Mouse (Mus musculus): ENCODE results near the gene 1700012B09Rik. TPM values are rescaled to one million over a fixed set of nuclear protein-coding genes. Genes with fewer than 3 reads are reported as not detected.
A peak's percentile ranks its signal among the peaks of the same experiment; 100 is the strongest.

Gene 1700012B09Rik
- polyA plus RNA-seq, 1 experiment from 2014 or later, result 5.9 TPM

DNA sequence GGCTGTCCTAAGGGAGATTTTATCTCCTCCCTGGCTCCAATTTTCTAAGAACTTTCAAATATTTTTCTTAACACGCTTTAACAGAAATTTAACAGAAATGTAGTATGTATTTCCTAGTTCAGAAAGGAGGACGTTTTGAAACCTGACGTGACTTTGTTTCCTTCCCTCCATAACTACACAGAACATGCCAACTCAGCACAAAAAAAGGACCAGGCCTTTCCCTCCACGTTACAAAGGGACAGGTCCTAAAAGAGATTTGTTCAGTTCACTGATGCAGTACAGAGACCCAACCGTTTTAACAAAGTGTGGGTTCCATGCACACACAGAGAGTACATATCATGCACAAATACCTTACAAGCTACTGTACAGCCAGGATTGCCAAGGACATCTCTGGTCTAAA is 49.2 kb downstream of the 1700012B09Rik start:
- Histone ChIP-seq H3K4me3 (ENCODE audit: low read depth, low read length) (no peak overlapping the region), H3K27ac (ENCODE audit: low read depth, low read length) (no peak overlapping the region), H3K4me1 (replicated peaks; ENCODE audit: control insufficient read depth, insufficient read depth, low read length) (no peaks in the 10 kb centered on the region), H3K36me3 (ENCODE audit: control insufficient read depth, insufficient read depth, low read length) (no peaks in the 10 kb centered on the region), H3K9ac (ENCODE audit: low read depth, low read length) (no peak overlapping the region), H3K9me3 (ENCODE audit: control insufficient read depth, low read length) (no peaks in the 10 kb centered on the region), H3K27me3 (ENCODE audit: control insufficient read depth, insufficient read depth, low read length) (peaks cover 15% of the 10 kb centered on the region; the same call in 1 of the 2 replicates), H3K4me2 (replicated peaks; ENCODE audit: low read depth, low read length) (no peak overlapping the region)
- no peak for DNase-seq (ENCODE audit: low spot score)
- WGBS, result 82% methylated on average over 5 of the region's 5 CpGs
- no peak for ATAC-seq (ENCODE audit: low FRiP score)

GRCm38 (mm10) chr9:14720384-14720783 is 50.4 kb downstream of the 1700012B09Rik start:
- ATAC-seq (ENCODE audit: low FRiP score) (no peak), DNase-seq (ENCODE audit: low spot score) (no peak)
- Histone ChIP-seq H3K27me3 (ENCODE audit: control insufficient read depth, insufficient read depth, low read length) (peaks cover 13% of the 10 kb centered on the region; the same call in 1 of the 2 replicates), H3K27ac (ENCODE audit: low read depth, low read length) (no peak overlapping the region), H3K4me1 (replicated peaks; ENCODE audit: control insufficient read depth, insufficient read depth, low read length) (no peaks in the 10 kb centered on the region), H3K4me3 (ENCODE audit: low read depth, low read length) (no peak overlapping the region), H3K9me3 (ENCODE audit: control insufficient read depth, low read length) (no peaks in the 10 kb centered on the region), H3K9ac (ENCODE audit: low read depth, low read length) (no peak overlapping the region), H3K4me2 (replicated peaks; ENCODE audit: low read depth, low read length) (no peak overlapping the region), H3K36me3 (ENCODE audit: control insufficient read depth, insufficient read depth, low read length) (no peaks in the 10 kb centered on the region)
- WGBS, result 74% methylated on average over 2 of the region's 2 CpGs

DNA sequence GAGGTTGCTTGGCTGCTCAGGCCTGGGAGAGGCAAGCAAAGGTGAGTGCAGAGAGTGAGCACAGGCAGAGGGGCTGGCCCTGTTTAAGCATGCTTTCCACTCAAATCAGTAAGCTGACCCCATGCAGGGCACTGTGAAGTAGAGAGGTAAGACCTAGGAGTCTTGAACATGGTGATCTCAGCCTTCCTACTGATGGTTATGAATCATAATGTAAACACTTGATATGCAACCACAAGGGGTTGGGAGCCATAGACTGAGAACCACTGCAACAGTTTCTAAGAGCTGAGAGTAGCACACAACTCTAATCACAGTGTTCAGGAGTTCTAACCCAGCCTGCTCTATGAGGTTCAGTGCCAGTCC is 52.5 kb downstream of the 1700012B09Rik start:
- Histone ChIP-seq H3K4me1 (replicated peaks; ENCODE audit: control insufficient read depth, insufficient read depth, low read length) (no peaks in the 10 kb centered on the region), H3K27ac (ENCODE audit: low read depth, low read length) (no peak overlapping the region), H3K9me3 (ENCODE audit: control insufficient read depth, low read length) (no peaks in the 10 kb centered on the region), H3K27me3 (ENCODE audit: control insufficient read depth, insufficient read depth, low read length) (peaks cover 11% of the 10 kb centered on the region; the same call in 1 of the 2 replicates), H3K4me3 (ENCODE audit: low read depth, low read length) (no peak overlapping the region), H3K4me2 (replicated peaks; ENCODE audit: low read depth, low read length) (no peak overlapping the region), H3K9ac (ENCODE audit: low read depth, low read length) (no peak overlapping the region), H3K36me3 (ENCODE audit: control insufficient read depth, insufficient read depth, low read length) (no peaks in the 10 kb centered on the region)
- ATAC-seq (ENCODE audit: low FRiP score) (no peak), DNase-seq (ENCODE audit: low spot score) (no peak)

DNA sequence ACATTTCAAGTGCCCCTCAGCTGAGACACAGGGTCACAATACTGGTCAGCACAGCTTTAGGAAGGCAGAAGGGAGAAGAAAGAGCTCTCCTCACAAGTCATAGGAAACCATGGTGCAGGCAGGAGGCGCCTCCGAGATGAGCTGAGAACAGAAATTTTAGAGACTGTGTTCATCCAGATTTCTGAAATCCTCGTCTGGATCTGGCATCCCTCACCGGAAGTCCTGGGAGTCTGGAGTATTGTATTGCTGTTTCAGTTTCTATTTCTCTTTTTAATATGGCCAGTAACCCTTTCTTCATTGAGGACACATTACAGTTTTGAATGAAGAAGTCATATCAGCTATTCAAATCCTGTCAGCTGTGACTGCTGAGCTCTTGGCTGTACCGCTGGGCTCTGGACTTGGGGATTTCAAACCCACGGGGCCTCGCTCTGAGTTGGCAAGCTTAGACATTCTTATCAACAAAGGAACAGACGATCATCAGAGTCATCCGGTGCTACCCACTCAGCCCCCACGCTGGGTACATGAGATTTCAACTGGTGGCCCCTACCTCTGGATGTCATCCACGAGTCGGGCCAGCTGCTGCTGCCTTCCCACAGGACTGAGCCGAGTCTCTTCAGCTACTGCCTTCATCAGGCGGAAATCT is 53.0 kb downstream of the 1700012B09Rik start:
- Histone ChIP-seq H3K36me3 (ENCODE audit: control insufficient read depth, insufficient read depth, low read length) (no peaks in the 10 kb centered on the region), H3K4me2 (replicated peaks; ENCODE audit: low read depth, low read length) (no peak overlapping the region), H3K27me3 (ENCODE audit: control insufficient read depth, insufficient read depth, low read length) (peaks cover 11% of the 10 kb centered on the region; the same call in 1 of the 2 replicates), H3K9me3 (ENCODE audit: control insufficient read depth, low read length) (no peaks in the 10 kb centered on the region), H3K4me3 (ENCODE audit: low read depth, low read length) (no peak overlapping the region), H3K27ac (ENCODE audit: low read depth, low read length) (no peak overlapping the region), H3K4me1 (replicated peaks; ENCODE audit: control insufficient read depth, insufficient read depth, low read length) (no peaks in the 10 kb centered on the region), H3K9ac (ENCODE audit: low read depth, low read length) (no peak overlapping the region)
- ATAC-seq (ENCODE audit: low FRiP score), result no peak
- WGBS, result 70% methylated on average over 14 of the region's 14 CpGs
- no peak for DNase-seq (ENCODE audit: low spot score)

DNA sequence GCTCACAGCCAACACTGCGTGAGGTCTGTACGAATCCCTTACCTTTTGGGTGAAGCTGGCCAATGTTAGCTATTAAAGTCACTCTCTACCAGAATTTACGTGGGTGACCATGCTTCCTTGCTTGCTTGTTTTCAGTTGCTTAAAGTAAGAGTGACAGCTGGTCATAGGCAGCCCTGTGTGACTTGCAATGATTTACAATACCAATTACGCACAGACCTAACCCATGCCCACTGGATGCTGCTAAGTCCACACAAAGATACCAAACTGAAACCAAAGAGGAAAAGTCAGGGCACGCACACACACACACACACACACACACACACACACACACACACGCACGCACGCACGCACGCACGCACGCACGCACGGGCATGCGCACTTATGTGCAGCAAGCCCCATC is 55.6 kb downstream of the 1700012B09Rik start:
- Histone ChIP-seq H3K4me3 (ENCODE audit: low read depth, low read length) (no peak overlapping the region), H3K9me3 (ENCODE audit: control insufficient read depth, low read length) (no peaks in the 10 kb centered on the region), H3K4me2 (replicated peaks; ENCODE audit: low read depth, low read length) (no peak overlapping the region), H3K27me3 (ENCODE audit: control insufficient read depth, insufficient read depth, low read length) (peaks cover 3% of the 10 kb centered on the region; the same call in 1 of the 2 replicates), H3K36me3 (ENCODE audit: control insufficient read depth, insufficient read depth, low read length) (no peaks in the 10 kb centered on the region), H3K4me1 (replicated peaks; ENCODE audit: control insufficient read depth, insufficient read depth, low read length) (no peaks in the 10 kb centered on the region), H3K9ac (ENCODE audit: low read depth, low read length) (no peak overlapping the region), H3K27ac (ENCODE audit: low read depth, low read length) (no peak overlapping the region)
- ATAC-seq (ENCODE audit: low FRiP score), result 0 out of 2 replicates have a peak, but pooled peaks have one; percentile 17
- no peak for DNase-seq (ENCODE audit: low spot score)
- WGBS, result 90% methylated on average over 15 of the region's 15 CpGs

DNA sequence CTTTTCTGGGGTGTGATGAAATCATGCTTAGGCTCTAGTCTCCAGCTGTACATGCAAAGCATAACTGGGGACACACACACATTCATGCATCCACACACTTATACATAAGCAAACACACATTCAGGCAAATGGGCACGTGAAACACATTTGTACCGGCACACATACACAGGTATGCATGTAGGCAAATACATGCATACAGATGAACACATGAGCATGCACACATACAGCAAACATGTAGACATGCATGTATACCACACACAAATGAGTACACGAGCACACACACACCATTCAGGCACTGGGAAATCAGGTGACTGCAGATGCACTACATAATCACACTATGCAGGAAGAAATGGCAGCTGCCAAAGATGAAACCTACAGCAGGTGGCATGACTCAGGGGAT is 59.9 kb downstream of the 1700012B09Rik start:
- Histone ChIP-seq H3K36me3 (ENCODE audit: control insufficient read depth, insufficient read depth, low read length) (no peaks in the 10 kb centered on the region), H3K9me3 (ENCODE audit: control insufficient read depth, low read length) (no peaks in the 10 kb centered on the region), H3K4me2 (replicated peaks; ENCODE audit: low read depth, low read length) (no peak overlapping the region), H3K4me1 (replicated peaks; ENCODE audit: control insufficient read depth, insufficient read depth, low read length) (no peaks in the 10 kb centered on the region), H3K27me3 (ENCODE audit: control insufficient read depth, insufficient read depth, low read length) (no peaks in the 10 kb centered on the region), H3K9ac (ENCODE audit: low read depth, low read length) (no peak overlapping the region), H3K27ac (ENCODE audit: low read depth, low read length) (no peak overlapping the region), H3K4me3 (ENCODE audit: low read depth, low read length) (no peak overlapping the region)
- no peak for ATAC-seq (ENCODE audit: low FRiP score)
- WGBS, result 89% methylated on average over 3 of the region's 3 CpGs
- DNase-seq (ENCODE audit: low spot score), result no peak

Other genes starting within 250 kb of the 1700012B09Rik start
- gene Amotl1, start 126.0 kb downstream of the 1700012B09Rik start, polyA plus RNA-seq (2014; fragmentation: Nextera tagmentation; extraction: Ambion mirVana), result 15.7 and 17.9 TPM in 2 replicates
- 0.62 and 0.77 TPM in 2 replicates for gene Piwil4, start 30.3 kb downstream of the 1700012B09Rik start, polyA plus RNA-seq (2014; fragmentation: Nextera tagmentation; extraction: Ambion mirVana)
- 1.5 and 2.4 TPM in 2 replicates for gene Fut4, start 18.6 kb downstream of the 1700012B09Rik start, polyA plus RNA-seq (2014; fragmentation: Nextera tagmentation; extraction: Ambion mirVana)
- gene Mre11a, start 13.6 kb upstream of the 1700012B09Rik start, polyA plus RNA-seq (2014; fragmentation: Nextera tagmentation; extraction: Ambion mirVana), result 34.4 and 35.7 TPM in 2 replicates
- gene Ankrd49, start 13.8 kb upstream of the 1700012B09Rik start, polyA plus RNA-seq (2014; fragmentation: Nextera tagmentation; extraction: Ambion mirVana), result 56.1 and 59.2 TPM in 2 replicates
- gene Gpr83, start 89.2 kb upstream of the 1700012B09Rik start, polyA plus RNA-seq (2014; fragmentation: Nextera tagmentation; extraction: Ambion mirVana), result 1.7 and 1.8 TPM in 2 replicates
- not detected in 2 replicates for gene Izumo1r, start 132.9 kb upstream of the 1700012B09Rik start, polyA plus RNA-seq (2014; fragmentation: Nextera tagmentation; extraction: Ambion mirVana)

All from hindbrain, embryonic 11.5 days (tissue).